ENCODE assay signal across 19 mouse cellular contexts in the genomic region with DNA sequence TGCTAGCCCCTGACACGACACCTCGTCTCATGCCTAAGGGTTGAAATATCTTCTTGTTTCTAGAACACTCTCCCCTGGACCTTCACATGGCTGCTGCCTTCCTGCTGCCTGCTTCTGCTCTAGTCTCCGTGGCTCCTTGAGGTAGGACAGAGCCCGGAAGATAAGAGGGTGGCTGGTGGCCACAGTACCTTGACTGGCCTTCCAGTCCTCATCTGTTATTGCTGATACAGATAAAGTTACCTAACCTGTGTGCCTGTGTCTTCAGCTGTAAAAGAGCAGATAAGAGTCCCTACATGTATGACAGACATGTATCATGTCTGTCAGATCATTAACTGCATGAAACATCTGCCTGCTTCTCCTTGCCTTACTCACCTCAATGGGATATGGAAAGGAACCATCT. TPM values are rescaled to one million over a fixed set of nuclear protein-coding genes. Genes with fewer than 3 reads are reported as not detected.
"Had no signal": no experiment of that assay in that cellular context is flagged by ENCODE, and none has a peak within 500 bp of the region (broad histone marks: within the 10 kb centered on the region; RNA-seq: fewer than 3 reads in every experiment).

No protein-coding gene starts in this region.

- H3K9ac ChIP-seq: liver, embryonic 13.5 days; lung, embryonic 15.5 days; midbrain, embryonic 12.5 days; neural tube, embryonic 13.5 days had no signal

- H3K27me3 ChIP-seq: liver, embryonic 13.5 days; lung, embryonic 15.5 days; midbrain, embryonic 12.5 days; neural tube, embryonic 13.5 days had no signal

- H3K4me2 ChIP-seq: liver, embryonic 13.5 days; lung, embryonic 15.5 days; midbrain, embryonic 12.5 days; neural tube, embryonic 13.5 days had no signal

- H3K4me1 ChIP-seq: midbrain, embryonic 12.5 days; neural tube, embryonic 13.5 days had no signal

- ATAC-seq: midbrain, embryonic 16.5 days had no signal

- H3K9me3 ChIP-seq: liver, embryonic 13.5 days; lung, embryonic 15.5 days; midbrain, embryonic 12.5 days; neural tube, embryonic 13.5 days had no signal

- H3K4me3 ChIP-seq: left cerebral cortex, adult 2 months; liver, embryonic 13.5 days; lung, embryonic 15.5 days; midbrain, embryonic 12.5 days; myocyte; neural tube, embryonic 13.5 days had no signal

- H3K27ac ChIP-seq: left cerebral cortex, adult 2 months; liver, embryonic 13.5 days; lung, embryonic 15.5 days; midbrain, embryonic 12.5 days; neural tube, embryonic 13.5 days had no signal

- DNase-seq: kidney, adult 18-20 months; kidney, postnatal 14 days; layer of hippocampus, postnatal 36 days; liver, embryonic 13.5 days; lung, adult 18-20 months; lung, postnatal 10 days; lung, postnatal 36 days; thymus, adult 18-20 months; thymus, postnatal 36 days had no signal

- H3K36me3 ChIP-seq: liver, embryonic 13.5 days; lung, embryonic 15.5 days; midbrain, embryonic 12.5 days; neural tube, embryonic 13.5 days had no signal

RNA-seq across cellular contexts. Expression of a gene that starts 21.9 kb away (rescaled TPM):
- total RNA-seq: layer of hippocampus, adult 18-20 months; layer of hippocampus, postnatal 36 days; left cerebral cortex, postnatal 36 days; monocyte, adult 5-6 weeks; neutrophil, adult 5-6 weeks had no signal
- polyA plus RNA-seq: myocyte had no signal
